Mouse (Mus musculus): ENCODE measurements around the gene Hist1h3g.
"Not testable (repeated sequence)": the region's sequence is repeated elsewhere in the genome, so short reads cannot be mapped to it uniquely, and the experiment has no call there.

The Hist1h3g gene

DNA sequence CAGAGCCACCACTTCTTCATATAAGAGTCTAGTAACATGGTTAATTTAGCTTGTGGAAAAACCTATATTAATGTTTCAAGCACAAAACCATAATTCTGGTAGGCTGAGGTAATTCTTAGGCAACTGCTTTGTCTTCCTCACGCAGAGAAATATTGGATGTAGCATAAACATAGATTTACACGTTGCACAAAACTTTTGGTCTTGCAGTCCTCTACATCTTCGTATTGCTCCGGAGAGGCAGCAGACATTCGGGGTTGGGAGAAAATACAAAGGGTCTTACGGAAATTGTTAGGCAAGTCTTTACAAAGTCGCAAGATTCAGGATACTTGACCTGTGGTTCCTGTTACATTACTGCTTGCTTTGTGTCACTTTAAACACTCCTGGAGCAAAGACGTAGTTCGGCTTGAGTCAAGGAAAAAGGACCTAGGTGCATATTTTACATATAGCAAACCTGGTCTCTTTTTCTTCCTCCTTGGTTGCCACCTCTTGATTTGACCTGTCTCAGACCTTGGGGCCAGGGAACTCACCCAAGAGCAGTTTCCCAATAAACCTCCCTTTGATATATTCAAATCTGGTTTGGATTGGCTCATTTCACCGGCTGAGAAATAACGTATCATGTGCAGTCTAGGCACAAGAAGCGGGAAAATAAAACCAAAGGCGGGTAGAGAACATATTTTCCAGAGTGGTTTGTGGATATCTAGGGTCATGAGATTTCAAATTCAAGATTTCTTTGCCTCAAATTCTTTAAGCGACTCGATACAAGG lies 672 bp upstream of the Hist1h3g start:
- peak; percentile 72 for DNase-seq (ENCODE audit: low read depth, low spot score)

DNA sequence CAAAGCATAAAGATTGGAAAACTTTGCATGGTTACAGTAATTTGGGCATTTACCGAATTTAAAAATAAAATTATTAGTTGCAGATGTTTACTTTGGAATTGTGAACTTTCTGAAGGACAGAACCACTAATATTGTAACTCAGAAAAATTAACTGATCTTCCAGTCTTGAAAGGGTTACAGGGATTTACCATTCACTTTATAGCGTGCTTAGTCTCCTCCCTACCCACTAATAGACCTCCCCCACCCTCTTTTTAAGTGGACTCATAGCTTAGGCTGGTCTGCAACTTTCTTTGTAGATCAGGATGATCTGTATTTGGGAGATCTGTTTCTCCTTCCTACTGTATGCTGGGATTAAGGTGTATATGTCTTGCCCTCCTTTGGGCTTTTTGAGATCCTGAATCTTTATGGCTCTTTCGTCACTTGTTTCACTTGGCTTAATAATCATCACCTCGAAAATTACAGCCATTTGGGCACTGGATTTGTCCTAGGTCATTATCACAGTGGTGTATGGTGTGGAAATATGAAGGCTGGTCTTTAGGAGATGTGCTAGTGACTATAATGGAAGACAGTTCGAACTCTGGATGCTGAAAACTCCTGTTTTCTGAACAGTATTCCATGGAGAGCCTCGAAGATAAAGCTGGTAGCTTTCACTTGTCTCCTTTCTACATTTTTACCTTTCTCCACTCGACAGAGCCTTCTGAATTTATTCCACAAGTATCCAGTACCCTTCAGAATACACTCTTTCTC lies 1.0 kb downstream of the Hist1h3g start:
- no peak for DNase-seq (ENCODE audit: low read depth, low spot score)

DNA sequence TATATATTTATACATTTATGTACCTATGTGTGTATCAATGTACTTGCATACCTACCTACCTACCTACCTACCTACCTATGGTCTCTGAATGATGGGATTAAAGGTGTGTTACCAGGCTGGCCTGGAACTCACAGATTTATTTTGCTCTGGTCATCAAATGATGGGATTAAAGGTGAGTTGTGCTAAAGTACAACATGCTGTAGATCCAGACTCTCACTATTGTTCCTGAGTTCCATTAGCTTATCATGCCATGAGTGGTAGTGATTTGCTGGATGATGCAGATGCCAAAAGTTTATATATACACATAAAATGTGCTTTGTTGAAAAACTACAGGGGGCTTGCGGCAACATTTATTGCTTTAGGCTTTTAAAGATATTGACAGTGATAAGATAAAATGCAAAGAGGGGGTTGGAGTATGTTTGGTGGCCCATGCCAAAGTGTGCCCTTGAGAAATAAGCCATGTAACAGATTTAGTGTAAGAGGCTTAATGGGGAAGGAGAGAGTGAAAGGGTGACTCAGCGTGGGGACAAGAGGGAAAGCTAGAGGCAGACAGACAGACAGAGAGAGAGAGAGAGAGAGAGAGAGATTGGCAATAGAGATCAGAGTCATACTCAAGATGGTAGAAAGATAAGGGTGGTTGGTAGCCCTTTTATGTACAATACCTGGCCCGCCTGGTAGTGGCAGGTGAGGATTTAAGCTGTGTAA lies 1.9 kb downstream of the Hist1h3g start:
- no peak for DNase-seq (ENCODE audit: low read depth, low spot score)

DNA sequence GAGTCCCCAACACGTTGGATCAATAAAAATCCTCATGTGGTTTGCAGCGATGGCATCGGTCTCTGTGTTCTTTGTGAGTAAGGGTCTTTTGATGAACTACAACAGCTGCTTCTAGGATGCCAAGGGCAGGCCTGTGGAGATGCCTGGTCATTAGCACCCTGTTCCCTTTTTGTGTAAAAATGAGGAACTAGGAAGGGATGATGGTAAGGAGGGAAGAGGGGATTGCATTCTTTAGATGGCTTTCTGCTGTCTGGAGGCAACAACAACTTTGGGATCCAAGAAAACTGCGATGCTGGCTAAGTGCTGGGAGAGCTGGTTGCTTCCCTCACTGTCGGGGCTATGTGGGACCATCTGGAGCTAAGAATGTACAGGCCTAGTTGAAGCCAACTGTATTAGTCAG lies 3.0 kb downstream of the Hist1h3g start:
- no peak for DNase-seq (ENCODE audit: low read depth, low spot score)

DNA sequence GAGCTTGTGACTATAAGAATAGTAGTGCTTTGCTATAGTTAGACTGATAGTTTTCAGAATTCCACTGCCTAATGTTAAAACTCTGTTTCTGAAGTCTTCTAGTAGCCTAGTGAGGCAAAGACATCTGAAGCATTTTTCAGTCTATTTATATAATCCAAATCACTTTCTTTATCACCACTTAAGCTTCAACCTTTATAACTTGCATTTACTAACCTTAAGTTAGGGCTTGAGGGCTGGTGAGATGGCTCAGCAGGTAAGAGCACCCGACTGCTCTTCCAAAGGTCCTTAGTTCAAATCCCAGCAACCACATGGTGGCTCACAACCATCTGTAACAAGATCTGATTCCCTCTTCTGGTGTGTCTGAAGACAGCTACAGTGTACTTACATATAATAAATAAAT lies 4.6 kb downstream of the Hist1h3g start:
- not testable (repeated sequence) for DNase-seq (ENCODE audit: low read depth, low spot score)

DNA sequence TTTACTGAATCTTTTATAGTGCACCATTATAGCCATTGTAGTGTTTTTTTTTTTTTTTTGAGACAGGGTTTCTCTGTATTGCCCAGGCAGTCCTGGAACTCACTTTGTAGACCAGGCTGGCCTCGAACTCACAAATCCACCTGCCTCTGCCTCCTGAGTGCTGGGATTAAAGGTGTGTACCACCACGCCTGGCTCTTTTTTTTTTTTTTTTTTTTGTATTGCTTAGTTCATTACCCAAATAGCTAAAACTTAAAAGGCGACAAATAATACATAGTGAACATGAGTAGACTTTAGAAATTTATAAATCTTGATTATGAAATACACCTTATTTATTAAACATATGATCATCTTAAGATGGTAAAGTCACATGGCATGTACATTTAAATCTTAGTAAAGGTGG lies 6.3 kb downstream of the Hist1h3g start:
- no peak for DNase-seq (ENCODE audit: low read depth, low spot score)

DNA sequence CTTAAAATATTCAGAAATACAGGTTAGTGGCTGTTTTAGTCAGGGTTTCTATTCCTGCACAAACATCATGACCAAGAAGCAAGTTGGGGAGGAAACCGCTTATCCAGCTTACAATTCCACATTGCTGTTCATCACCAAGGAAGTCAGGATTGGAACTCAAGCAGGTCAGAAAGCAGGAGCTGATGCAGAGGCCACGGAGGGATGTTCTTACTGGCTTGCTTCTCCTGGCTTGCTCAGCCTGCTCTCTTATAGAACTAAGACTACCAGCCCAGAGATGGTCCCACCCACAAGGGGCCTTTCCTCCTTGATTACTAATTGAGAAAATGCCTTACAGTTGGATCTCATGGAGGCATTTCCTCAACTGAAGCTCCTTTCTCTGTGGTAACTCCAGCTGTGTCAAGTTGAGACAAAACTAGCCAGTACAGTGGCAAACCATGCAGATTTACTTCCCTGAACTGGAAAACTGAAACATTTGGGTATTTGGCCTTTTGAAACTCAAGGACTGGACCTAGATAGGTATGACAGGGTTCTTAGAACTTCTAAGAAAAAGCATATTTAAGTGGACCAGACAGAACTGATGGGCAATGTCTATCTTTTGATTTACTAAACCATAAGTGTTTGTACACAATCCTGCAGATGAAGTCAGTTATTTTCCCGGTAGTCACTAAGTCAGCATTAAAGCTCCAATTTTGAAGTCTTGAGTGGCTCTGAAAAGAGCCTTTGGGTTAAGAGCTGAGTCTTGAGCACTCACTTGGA lies 7.2 kb downstream of the Hist1h3g start:
- not testable (repeated sequence) for DNase-seq (ENCODE audit: low read depth, low spot score)

DNA sequence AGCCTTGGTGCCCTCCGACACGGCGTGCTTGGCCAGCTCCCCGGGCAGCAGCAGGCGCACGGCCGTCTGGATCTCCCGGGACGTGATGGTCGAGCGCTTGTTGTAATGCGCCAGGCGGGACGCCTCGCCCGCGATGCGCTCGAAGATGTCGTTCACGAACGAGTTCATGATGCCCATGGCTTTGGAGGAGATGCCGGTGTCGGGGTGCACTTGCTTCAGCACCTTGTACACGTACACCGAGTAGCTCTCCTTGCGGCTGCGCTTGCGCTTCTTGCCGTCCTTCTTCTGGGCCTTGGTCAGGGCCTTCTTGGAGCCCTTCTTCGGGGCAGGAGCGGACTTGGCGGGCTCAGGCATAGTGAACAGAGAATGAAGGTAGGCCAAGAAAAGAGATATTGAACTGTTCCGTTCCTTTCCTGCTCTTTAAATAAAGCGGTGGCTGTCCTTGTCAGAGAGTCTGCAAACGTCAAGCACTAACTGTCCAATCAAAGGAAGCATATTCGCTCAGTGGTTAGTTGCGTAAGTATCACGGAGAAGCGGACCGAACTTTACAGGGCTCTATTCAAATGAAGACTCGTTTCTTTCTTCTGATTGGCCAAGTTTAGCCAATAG lies 7.9 kb downstream of the Hist1h3g start, which contains the start of gene Hist1h2bh:
TSS of gene Hist1h2bh (minus strand) at position 394 of the 609 bp plus-strand sequence.
- peak; percentile 92 for DNase-seq (ENCODE audit: low read depth, low spot score)

DNA sequence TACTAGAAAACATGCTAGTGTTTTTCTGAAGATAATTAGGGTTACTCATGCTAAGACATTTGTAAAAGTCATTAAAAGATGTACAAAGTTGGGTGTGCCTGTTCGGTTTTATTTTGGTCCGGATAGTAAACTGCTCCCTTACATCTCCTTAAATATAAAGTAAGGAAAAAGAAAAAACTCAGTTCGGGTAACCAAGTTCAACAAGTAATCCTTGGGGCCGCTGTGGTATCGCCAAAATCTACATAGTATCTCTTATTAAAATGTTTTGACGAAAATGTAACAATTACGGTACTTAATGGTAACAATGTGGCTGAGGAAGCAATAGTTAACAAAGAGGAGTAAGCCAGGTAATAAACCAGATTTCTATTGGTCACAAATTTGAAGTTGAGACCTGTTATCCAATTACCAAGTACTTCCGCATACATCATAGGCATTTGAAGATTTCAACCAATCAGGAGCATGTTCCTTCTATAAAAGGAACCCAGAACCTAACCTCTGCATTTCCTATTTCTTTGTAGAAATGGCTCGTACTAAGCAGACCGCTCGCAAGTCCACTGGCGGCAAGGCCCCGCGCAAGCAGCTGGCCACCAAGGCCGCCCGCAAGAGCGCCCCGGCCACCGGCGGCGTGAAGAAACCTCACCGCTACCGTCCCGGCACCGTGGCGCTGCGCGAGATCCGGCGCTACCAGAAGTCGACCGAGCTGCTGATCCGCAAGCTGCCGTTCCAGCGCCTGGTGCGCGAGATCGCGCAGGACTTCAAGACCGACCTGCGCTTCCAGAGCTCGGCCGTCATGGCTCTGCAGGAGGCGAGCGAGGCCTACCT lies 9.0 kb downstream of the Hist1h3g start, which contains the start of gene Hist1h3f:
TSS of gene Hist1h3f (plus strand) at position 88 of the 822 bp plus-strand sequence.
- DNase-seq (ENCODE audit: low read depth, low spot score), result peak; percentile 92

DNA sequence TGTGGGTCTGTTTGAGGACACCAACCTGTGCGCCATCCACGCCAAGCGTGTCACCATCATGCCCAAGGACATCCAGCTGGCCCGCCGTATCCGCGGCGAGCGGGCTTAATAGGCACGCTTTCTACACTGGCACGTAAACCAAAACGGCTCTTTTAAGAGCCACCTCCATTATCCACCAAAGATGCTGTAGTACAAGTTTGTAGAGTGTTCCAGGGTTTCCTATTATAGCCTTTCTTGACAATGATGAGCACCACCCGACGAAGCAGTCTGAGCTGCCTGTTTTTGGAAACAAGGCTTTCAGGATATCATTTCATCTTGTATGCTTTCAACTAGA lies 9.5 kb downstream of the Hist1h3g start:
- not testable (repeated sequence) for DNase-seq (ENCODE audit: low read depth, low spot score)

DNA sequence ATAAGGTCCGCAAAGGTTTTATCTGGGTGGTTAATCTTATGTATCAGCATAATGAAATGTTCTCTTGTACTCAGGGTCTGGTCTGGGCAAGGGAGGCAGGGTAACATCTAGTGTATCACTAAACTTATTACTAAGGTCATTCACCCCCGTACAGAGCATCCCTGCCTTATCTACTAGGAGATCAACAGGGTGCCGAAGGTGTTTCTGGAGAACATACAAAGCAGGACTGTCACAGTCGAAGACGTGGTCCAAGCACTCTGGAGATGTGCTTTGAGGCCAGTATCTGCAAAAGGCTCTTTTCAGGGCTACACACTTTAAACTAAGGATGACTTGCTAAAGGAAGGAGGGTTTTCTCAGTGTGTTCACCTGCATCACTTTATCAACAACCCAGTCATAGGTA lies 11.5 kb downstream of the Hist1h3g start:
- DNase-seq (ENCODE audit: low read depth, low spot score), result no peak

DNA sequence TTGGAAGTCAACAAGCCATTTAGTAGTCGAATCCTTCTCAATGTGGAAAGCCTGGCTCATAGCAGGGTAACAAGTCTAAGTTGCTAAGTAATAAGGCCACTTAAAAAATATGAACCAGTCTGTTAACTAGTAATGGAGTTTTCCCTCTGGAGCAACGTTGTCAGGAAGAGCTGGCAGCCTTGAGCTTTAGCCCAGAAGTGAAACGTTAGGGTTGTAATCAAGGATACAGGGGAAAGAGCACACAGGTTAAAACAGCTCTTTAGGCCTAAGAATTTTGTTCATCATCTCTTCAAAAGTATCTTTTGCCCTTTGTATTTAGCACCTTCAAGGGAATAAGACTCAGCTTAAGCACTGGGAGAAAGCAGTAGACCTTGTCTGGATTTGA lies 15.5 kb downstream of the Hist1h3g start:
- peak; percentile 60 for DNase-seq (ENCODE audit: low read depth, low spot score)

DNA sequence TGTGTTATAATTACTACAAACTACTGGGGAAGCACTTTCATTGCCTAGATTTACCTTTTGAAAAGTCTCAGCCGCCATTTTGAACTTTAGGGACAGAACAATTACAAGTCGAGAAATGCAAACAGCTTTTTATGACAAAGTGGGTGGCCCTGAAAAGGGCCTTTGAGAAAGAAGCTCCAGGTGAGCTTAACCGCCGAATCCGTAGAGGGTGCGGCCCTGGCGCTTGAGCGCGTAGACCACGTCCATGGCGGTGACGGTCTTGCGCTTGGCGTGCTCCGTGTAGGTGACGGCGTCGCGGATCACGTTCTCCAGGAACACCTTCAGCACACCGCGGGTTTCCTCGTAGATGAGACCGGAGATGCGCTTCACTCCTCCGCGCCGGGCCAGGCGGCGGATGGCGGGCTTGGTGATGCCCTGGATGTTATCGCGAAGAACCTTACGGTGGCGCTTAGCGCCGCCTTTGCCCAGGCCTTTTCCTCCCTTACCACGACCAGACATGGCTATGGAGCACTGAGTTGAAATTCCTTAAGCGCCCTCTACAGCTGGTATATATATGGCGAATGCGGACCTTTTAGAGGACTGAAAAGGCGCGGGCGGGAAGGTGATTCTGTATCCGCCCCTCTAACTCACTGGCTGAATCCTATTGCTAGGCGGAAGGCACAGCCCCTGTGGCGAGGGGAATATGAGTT lies 16.1 kb downstream of the Hist1h3g start, which contains the start of gene Hist1h4f:
TSS of gene Hist1h4f (minus strand) at position 503 of the 689 bp plus-strand sequence.
- DNase-seq (ENCODE audit: low read depth, low spot score), result peak; percentile 96

DNA sequence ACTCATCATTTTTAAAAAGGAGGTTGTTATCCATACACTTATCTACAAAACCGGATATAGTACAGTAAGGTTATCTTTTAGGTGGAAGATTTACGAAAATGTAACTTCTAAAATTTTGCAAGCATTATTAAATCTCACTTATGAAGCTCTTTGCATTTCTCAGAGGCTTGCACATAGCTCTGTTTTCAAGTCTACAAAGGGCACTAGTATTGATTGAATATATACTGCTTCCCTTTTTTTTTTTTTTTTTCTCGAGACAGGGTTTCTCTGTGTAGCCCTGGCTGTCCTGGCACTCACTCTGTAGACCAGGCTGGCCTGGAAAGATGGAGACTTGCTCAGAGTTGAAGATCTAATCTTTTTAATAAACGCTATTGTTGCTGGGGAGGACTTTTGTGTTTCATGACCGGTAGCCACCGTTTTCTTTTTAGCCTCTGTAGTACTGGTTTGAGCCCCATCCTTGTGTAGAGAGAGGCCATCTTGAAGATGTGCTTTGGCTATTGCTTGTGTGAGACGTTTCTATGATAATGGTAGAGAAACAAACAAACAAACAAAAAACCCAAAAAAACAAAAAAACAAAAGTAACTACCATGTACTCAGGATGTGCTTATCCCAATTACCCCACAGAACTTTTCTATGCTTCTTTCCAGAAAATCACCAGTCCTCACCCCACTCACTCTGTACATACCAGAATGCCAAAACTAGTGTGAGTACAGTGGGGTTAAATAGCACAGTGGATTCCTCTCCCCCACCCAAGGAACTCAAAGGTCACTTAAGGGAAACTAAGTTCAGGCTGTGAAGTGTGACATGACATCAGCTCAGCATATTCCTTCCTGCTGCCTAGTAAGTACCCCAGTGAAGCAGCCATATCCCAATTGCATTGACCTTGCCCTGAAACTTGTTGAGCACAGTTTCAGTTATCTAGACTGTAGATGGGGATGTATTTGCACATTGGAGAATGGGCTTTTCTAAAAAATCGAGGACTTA lies 17.0 kb downstream of the Hist1h3g start:
- no peak for DNase-seq (ENCODE audit: low read depth, low spot score)

DNA sequence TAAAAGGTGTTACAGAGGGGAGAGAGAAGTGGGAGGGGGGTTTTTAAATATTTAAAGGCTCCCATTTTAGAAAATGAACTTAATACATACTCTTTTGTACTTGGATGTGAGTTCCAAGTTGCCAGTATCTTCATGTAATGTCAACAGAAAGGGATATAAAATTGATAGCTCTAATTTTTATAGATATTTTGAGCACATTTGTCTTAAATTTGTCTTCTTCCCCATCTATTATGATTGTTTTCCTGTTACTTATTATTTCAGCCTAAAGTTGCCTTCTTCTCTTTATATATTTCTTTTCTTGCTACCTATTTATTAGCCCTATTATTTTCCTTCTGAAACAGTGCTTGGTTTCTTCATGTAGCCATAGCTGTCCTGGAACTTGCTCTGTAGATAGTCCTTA lies 17.7 kb downstream of the Hist1h3g start, which contains the start of gene Hist1h1d:
TSS of gene Hist1h1d (plus strand) at position 301 of the 400 bp plus-strand sequence.
- DNase-seq (ENCODE audit: low read depth, low spot score), result no peak

DNA sequence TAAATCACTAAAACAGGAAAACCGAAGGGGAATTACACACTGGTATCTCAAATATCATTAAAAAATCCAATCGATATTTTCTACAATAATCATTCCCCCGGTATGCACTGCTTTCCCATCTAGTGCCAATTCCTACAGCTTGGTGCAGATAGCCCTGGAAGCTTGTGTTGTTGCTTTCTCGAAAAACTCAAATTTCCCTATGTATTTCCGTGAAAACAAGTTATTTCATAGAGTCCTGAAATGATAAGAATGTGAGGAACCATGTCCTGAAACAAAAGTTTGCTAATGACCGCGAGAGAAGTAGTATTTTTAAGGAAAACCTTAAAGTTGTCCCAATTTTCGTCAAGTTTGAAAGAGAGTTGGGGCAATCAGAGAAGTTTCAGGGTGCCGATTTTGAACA lies 19.2 kb downstream of the Hist1h3g start:
- no peak for DNase-seq (ENCODE audit: low read depth, low spot score)

DNA sequence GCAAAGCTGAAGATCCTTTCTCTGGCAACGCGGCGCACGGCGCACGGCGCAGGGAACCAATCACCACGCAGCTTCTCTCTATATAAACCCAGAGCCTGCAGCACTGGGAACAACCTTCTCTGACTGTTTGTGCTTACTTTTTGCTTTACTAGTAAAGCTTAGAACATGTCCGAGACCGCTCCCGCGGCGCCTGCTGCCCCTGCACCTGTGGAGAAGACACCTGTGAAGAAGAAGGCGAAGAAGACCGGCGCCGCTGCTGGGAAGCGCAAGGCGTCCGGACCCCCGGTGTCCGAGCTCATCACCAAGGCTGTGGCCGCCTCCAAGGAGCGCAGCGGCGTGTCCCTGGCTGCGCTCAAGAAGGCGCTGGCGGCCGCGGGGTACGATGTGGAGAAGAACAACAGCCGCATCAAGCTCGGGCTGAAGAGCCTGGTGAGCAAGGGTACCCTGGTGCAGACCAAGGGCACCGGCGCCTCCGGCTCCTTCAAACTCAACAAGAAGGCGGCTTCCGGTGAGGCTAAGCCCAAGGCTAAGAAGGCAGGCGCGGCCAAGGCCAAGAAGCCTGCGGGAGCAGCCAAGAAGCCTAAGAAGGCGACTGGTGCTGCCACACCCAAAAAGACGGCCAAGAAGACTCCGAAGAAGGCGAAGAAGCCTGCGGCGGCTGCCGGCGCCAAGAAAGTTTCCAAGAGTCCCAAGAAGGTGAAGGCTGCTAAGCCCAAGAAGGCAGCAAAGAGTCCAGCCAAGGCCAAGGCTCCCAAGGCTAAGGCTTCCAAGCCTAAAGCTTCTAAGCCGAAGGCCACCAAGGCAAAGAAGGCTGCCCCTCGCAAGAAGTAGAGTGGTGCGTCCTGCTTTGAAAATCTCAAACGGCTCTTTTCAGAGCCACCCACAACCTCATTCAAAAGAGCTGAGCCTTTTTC lies 20.0 kb downstream of the Hist1h3g start:
- peak; percentile 88 for DNase-seq (ENCODE audit: low read depth, low spot score)
